Mouse (Mus musculus) testis, adult 2 months (tissue): ENCODE measurements around the gene Qrich1.

ENCODE experiments used
- CTCF ChIP-seq: fragments of 200-500 bp; IDR thresholded peaks from 2 replicates; pipeline ENCODE4 v1.5.1; 2012; ENCODE audit warnings: low read depth, mild to moderate bottlenecking, inconsistent platforms, low read length, moderate library complexity; ENCODE audit not compliant: control insufficient read depth, insufficient read depth, insufficient replicate concordance
- POLR2A ChIP-seq: fragments of 200-500 bp; IDR thresholded peaks from 2 replicates; pipeline ENCODE4 v1.6.1; 2012; ENCODE audit warnings: low read depth, mild to moderate bottlenecking, inconsistent platforms, low read length, moderate library complexity; ENCODE audit not compliant: control insufficient read depth

DNA sequence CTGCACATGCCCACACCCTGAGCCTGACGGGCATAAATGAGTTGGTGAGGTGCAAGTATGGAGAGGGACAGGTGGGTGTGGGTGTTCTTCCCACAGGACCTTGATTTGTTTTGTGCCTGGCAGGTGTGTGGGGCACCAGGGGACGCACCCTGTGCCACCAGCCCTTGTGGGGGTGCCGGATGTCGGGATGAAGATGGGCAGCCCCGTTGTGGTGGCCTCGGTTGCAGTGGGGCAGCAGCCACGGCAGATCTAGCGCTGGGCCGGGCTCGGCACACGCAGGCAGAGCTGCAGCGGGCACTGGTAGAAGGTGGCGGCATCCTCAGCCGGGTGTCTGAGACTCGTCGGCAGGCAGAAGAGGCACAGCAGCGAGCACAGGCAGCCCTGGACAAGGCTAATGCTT, 28.2 kb upstream of the Qrich1 start:
- TF ChIP-seq CTCF = no peak
- TF ChIP-seq POLR2A = no peak
